Mouse (Mus musculus) effector memory CD4-positive, alpha-beta T cell, adult 5 months (primary cell): ENCODE results near the gene Cfap58. TPM values are rescaled to one million over a fixed set of nuclear protein-coding genes. Genes with fewer than 3 reads are reported as not detected.

Experiments used
- polyA plus RNA-seq: library from polyadenylated mRNA; unstranded; fragments of 100-300 nt; shearing (Covaris generic); gene quantifications from one replicate; pipeline ENCODE4 v1.2.1, GENCODE M21; 2017

Gene Cfap58
- polyA plus RNA-seq: not detected

DNA sequence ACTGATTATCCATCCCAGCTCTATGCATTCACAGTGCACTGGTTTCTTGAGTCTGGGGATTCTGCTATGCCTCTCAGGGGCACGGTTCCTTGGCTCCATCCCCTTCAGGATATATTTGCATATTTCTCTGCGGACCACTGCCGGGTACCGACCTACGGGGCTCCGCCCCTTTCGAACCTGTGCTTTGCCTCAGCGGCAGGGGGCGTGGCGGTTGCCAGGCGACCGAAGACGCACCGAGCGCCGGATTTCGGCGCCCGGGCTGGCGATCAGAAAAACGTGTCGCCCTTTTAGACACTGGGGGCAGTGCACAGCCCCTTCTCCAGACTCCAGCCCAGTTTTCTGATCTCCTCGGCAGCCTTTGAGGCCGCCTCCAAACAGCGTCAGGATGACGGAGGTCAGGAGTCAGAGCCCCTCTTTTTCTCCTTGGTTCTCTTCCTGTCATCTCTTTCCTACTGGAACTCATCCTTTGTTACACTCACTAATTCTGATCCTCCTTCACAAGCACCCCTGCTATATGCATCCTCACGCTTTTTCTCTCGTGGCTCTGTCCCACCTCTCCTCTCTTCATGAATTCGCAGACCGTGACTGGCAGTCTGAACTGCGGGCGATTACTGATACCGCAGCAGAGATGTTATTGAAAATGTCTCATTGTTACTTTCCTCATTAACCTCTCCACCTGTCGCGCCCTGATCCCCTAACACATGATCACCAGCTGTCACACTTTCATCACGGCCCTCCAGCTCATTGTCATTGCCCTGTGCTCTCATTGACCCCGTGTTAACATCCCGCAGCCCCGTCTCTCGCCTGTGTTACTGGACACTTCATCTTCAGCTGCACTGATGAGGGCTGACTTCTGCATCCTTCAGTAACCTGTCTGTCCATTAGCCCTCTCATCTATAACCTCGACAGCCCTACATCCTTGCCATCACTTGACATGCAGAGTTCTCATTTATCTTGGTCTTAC is at the start of gene Cfap58:
Cfap58 (plus strand) TSS at position 233 of the 964 bp plus-strand sequence.

GRCm38 (mm10) chr19:47919126-47919965 is 18.1 kb upstream of the Cfap58 start, which contains the start of the genes Cfap43 and Itprip:
Gene Cfap43, minus strand, starts transcription at chr19:47919287.
Gene Itprip, minus strand, starts transcription at chr19:47919299.

Other genes starting within 250 kb of the Cfap58 start
- not detected for gene Col17a1, start 245.6 kb upstream of the Cfap58 start, polyA plus RNA-seq
- 174 TPM for gene Sfr1, start 206.0 kb upstream of the Cfap58 start, polyA plus RNA-seq
- 19.5 TPM for gene Gsto1, start 82.7 kb upstream of the Cfap58 start, polyA plus RNA-seq
- gene Gsto2, start 72.1 kb upstream of the Cfap58 start, polyA plus RNA-seq: not detected
- gene Cfap43, start 18.4 kb upstream of the Cfap58 start, polyA plus RNA-seq: 0.55 TPM
- gene Itprip, start 18.4 kb upstream of the Cfap58 start, polyA plus RNA-seq: 53.8 TPM